Mouse (Mus musculus): Measurements from ENCODE around the gene Pcp4.
"Not testable (repeated sequence)": the region's sequence is repeated elsewhere in the genome, so short reads cannot be mapped to it uniquely, and the experiment has no call there.

Pcp4 gene

GRCm38 (mm10) chr16:96467445-96467844 is at the start of gene Pcp4:
TSS of gene Pcp4 (plus strand) at chr16:96467606.
- peak; percentile 58 for DNase-seq (ENCODE audit: low read depth, low spot score)

DNA sequence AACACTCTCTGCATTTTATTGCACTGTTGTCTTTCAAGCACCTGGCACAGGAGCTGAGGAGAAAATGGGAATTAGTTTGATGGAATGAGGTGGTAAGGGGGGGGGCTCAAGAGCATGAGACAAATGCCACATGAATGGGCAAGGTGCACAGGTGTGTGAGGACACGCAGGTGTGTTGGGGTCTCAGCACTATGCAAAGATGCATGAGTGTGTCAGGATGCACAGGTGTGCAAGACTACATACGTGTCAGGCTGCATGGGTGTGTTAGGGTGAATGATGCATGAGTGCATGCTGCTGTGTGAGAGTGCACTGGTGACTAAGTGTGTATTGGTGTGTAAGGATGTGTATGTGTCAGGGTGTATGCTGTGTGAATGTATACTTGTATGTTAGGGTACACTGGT is 42.4 kb upstream of the Pcp4 start:
- DNase-seq (ENCODE audit: low read depth, low spot score): no peak

DNA sequence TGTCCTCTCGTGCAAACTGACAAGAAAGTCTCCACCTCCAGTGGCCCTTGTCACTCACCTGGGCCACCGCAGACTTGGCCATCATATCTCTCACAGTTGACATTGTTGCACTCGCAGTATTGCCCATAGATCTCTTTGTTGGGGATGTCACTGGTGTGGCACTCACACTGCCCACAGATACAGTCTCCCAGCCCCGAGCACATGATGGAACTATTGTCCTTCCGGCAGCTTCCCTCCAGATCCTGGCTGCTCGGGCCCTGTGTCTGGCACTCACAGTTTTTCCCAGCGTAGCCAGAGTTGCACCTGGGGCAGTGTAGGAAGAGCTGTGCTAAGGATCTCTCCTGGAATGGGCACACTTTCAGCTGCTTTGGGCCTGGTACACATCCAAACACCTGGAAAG is 40.7 kb upstream of the Pcp4 start:
- DNase-seq (ENCODE audit: low read depth, low spot score): no peak

GRCm38 (mm10) chr16:96429046-96429445 is 38.4 kb upstream of the Pcp4 start:
- DNase-seq (ENCODE audit: low read depth, low spot score): no peak

GRCm38 (mm10) chr16:96433266-96433665 is 34.1 kb upstream of the Pcp4 start:
- DNase-seq (ENCODE audit: low read depth, low spot score): no peak

DNA sequence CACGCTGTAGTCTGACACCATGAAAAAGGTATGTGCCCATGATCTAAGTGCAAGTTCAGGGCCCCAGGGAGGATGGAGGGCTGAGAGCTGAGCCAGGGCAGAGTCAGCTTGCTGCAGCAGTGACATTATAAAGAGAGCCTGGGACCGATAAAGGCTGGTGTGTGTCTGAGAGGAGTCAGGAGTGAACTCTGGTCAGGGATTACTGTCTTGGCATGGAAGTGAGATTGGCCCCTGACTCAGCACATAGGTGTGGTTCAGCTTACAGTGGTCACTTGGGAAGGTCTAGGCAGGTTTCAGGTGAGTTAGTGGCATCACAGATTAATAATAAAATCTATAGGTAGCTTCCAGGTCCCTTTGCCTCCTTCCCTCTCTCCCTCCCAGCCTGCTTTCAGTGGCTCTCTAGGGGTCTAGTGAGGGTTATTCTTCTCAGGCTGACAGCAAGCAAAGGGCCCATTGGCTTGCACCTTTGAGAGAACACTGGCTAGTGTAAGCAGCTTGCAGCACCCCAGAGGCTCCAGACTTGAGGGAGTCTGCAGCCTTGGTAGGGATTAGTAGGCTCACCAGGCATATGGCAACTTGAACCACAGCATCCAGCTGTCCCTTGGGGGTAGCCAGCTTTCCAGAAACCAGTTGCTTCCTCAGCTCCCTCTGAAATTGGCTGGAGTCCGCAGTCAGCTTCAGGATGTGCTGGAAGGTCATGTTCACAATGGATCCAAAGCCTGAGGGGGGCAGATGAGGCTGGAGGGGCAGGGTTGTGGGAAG is 33.2 kb upstream of the Pcp4 start:
- DNase-seq (ENCODE audit: low read depth, low spot score): no peak

- DNase-seq (ENCODE audit: low read depth, low spot score): no peak
Observed at GRCm38 (mm10) chr16:96438946-96439345, 28.5 kb upstream of the Pcp4 start.

- DNase-seq (ENCODE audit: low read depth, low spot score): no peak
Observed at GRCm38 (mm10) chr16:96439682-96440081, 27.7 kb upstream of the Pcp4 start.

GRCm38 (mm10) chr16:96440871-96441270 is 26.5 kb upstream of the Pcp4 start:
- DNase-seq (ENCODE audit: low read depth, low spot score): no peak

DNA sequence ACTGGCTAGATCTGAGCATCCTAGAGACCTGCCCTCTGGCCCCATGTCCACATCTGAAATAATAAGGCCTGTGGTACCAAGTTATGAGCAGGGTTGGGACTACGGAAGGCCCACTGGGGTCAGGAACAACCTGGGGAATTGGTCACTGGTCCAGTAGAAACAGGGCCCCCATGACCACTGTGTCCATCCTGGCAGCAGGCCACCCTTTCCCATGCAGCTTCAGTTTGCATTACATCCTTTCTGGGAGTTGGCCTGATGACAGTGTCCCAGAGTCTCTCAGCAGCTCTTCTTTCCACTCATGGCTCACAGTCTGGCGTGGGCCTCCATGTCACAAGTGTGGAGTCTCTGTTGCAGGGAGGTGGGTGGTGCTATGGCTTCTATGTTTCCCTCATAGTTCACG is 25.6 kb upstream of the Pcp4 start:
- DNase-seq (ENCODE audit: low read depth, low spot score): no peak

GRCm38 (mm10) chr16:96443468-96443867 is 23.9 kb upstream of the Pcp4 start, which contains the start of gene Itgb2l:
TSS of gene Itgb2l (minus strand) at chr16:96443619.
- DNase-seq (ENCODE audit: low read depth, low spot score): no peak

DNA sequence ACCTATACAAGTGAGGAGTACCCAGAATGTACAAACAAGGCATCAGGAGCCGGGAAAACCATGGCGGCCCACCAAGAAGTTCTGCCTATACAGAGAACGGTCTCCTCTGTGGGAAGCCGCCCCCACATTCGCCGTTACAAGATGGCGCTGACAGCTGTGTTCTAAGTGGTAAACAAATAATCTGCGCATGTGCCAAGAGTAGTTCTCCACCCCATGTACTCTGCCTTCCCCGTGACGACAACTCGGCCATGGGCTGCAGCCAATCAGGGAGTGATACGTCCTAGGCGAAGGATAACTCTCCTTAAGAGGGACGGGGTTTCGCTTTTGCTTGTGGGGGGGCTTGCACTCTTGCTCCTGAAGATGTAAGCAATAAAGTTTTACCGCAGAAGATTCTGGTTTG is 16.5 kb upstream of the Pcp4 start:
- not testable (repeated sequence) for DNase-seq (ENCODE audit: low read depth, low spot score)

- no peak for DNase-seq (ENCODE audit: low read depth, low spot score)
Observed at GRCm38 (mm10) chr16:96454086-96454485, 13.3 kb upstream of the Pcp4 start.

DNA sequence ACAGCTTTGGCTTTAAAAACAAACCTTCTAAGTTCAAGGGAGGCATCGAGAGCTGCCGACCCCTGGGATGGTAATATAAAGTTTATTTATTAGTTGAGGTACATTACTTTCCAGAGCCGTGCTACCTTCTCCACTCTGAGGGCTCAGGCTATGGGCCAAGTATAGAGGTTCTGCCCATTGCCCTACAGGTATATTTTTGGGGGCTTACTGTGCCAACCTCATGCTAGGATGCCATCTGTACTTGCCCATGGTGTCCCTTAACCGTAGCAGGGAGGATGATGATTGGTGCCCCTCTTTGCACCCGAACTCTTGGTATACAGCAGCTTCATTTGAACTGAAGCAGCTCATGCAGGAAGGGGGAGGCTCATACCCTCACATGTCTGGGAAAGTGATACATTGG is 9.8 kb upstream of the Pcp4 start:
- DNase-seq (ENCODE audit: low read depth, low spot score): no peak

DNA sequence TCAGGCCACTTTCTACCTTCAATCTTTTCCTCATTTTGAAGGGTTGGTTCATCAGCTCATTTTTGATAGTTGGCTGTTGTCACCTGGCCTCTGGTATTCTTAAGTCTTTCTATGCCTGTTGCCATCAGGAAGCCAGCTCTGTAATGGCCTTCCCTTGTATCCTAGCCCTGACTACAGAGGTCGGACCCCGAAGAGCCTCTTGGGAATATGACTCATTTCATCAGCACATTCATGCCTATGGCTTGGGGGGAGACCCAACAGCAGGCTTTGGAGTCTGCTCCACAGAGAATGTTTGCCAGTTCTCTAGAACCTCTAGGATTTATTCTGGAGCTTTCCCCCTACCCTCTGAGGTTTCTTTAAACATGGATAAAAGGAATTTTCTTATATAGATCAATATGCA is 8.1 kb upstream of the Pcp4 start:
- no peak for DNase-seq (ENCODE audit: low read depth, low spot score)

DNA sequence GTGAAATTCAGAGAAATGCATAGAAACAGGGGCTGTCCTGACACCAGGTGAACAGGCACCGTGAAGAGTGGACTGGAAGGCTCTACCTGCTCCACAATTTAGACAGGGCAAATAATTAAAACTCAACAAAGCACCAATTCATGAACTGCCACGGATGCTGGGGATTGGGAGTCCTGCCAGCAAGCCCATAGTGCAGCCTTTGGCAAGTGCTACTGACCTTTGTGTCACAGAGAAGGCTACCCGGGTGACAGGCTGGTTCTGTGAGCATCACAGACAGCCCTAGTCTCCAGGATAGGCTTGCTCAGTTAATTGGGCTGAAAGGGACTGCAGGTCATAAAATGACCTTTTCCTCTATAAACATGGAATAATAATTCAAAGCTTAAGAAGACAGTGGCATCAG is 6.6 kb upstream of the Pcp4 start:
- no peak for DNase-seq (ENCODE audit: low read depth, low spot score)

DNA sequence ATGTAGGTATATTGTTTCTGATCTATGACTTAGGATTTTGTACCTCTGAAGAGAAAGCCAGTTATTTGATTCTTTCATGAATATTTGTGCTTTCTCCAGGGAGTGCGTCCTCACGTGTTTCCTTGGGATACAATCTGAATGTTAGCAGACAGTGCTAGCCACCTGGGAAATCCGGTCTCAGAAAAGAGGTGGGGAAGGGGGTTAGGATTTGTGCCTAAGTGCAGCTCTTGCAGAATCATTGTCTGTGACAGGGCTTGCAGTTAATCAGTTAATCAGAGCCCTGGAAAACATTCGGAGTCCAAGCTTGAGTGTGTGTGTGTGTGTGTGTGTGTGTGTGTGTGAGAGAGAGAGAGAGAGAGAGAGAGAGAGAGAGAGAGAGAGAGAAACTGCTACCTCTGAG is 605 bp downstream of the Pcp4 start:
- no peak for DNase-seq (ENCODE audit: low read depth, low spot score)

DNA sequence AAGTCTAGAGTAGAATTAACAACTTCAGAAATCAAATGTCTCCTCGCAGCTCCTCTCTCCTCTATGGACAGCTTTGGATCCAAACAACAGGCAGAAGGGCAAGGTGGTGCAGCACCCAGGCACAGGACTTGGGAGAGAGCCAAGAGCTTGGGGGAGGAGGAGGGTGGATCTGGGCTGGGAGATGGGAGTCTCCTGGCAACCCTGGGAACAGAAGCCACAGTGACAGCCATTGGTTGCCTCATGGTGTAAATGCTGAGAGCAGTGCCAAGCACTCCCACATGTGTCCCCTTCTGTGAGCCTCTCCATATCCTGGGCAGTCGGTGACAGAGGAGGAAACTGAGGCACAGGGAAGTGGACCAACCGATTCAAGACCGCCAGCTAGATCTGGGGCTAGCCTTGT is 1.3 kb downstream of the Pcp4 start:
- DNase-seq (ENCODE audit: low read depth, low spot score): no peak

GRCm38 (mm10) chr16:96469640-96470039 is 2.2 kb downstream of the Pcp4 start:
- no peak for DNase-seq (ENCODE audit: low read depth, low spot score)

DNA sequence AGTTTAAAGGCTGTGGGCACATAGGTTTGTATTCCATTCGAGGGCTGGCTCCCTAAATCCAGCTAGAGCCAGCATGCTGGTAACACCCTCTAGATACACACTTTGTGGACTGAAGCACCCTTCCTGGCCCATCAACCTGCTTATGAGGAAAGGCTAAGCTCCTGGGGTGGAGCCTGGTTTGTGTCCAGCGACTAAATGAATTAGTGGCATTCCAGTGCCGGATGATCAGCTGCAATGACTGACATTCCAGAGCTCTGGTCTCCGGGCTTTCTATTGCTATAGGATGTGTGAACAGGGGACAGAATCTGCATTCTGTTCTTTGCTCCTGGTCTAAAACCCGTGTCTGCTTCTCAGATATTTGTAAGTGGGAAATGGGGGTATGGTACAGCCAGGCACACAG is 5.0 kb downstream of the Pcp4 start:
- DNase-seq (ENCODE audit: low read depth, low spot score): no peak

- no peak for DNase-seq (ENCODE audit: low read depth, low spot score)
Observed at GRCm38 (mm10) chr16:96472816-96473215, 5.4 kb downstream of the Pcp4 start.

DNA sequence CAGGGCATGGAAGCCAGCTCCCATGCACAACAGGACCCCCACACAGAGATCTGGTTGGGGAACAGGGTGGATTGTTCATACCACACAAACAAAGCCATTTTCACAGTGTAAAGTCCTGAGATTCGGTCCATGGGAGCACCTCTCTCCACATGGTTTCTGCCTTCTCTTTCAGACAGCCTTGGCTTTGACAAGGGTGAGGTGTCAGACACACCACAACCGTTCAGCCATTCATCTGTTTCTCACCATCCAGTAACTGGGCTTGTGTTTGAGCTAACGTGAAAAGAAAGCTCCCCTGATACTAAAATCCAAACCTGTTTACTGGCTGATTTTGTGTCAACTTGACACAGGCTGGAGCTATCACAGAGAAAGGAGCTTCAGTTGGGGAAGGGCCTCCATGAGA is 6.8 kb downstream of the Pcp4 start:
- DNase-seq (ENCODE audit: low read depth, low spot score): no peak

- no peak for DNase-seq (ENCODE audit: low read depth, low spot score)
Observed at GRCm38 (mm10) chr16:96481791-96482190, 14.4 kb downstream of the Pcp4 start.
